Mouse (Mus musculus): ENCODE measurements at regions not wholly inside any gene's neighbourhood (a gene's known extent, or its start where the extent isn't known, plus 50 kb on each side); places are given as distances from the start of the nearest gene placed in this dataset.

DNA sequence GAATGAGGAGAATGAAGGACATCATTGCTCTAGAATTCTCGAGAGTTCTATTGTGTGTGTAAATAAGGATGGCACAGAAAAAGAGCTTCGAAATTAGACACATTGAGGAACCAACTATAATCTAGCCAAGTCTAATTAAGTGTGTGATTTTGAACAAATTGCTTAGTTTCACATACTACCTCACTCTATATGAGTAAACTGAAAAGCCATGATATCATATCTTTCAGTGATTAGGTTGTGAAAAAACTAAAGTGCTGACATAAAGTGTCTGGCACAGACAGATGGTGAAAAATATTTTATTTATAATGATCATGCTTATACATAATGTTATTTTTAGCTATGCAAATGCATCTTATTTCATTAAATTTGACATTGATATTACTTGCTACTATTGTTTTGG is 124.6 kb upstream of the Nrip1 start:
- no peak for TF ChIP-seq CTCF (IDR thresholded peaks at IDR 0.05; ENCODE audit: extremely low read depth, insufficient read length, insufficient replicate concordance, low read depth, low read length)
- no peak for TF ChIP-seq POLR2A (IDR thresholded peaks at IDR 0.05; ENCODE audit: low read depth, low read length)
